Mouse (Mus musculus): ENCODE results near the gene Klhdc3. TPM values are rescaled to one million over a fixed set of nuclear protein-coding genes. Genes with fewer than 3 reads are reported as not detected.

Klhdc3 gene
- 162 and 164 TPM in 2 replicates for polyA plus RNA-seq (2015; fragmentation: Nextera tagmentation; extraction: Ambion mirVana)

GRCm38 (mm10) chr17:46680760-46681373, at the start of gene Klhdc3:
Klhdc3 (minus strand) TSS chr17:46680914.
- peak; percentile 97 for ATAC-seq (ENCODE audit: low FRiP score)
- peak within 1 kb of the TSS; percentile 94 for H3K27ac ChIP-seq
- peaks cover 34% of the 10 kb centered on the region for H3K4me1 ChIP-seq (replicated peaks)
- peak within 1 kb of the TSS; percentile 87 for H3K4me3 ChIP-seq
- peak within 1 kb of the TSS; percentile 82 for H3K9ac ChIP-seq
- no peaks in the 10 kb centered on the region for H3K9me3 ChIP-seq
- H3K36me3 ChIP-seq: peaks cover 58% of the 10 kb centered on the region
- WGBS: under 1% methylated on average over 49 of the region's 49 CpGs
- H3K27me3 ChIP-seq: no peaks in the 10 kb centered on the region
- peak within 1 kb of the TSS; percentile 96 for H3K4me2 ChIP-seq

GRCm38 (mm10) chr17:46728904-46729318, 48.2 kb upstream of the Klhdc3 start, which contains the start of gene Gnmt:
Gnmt (minus strand) TSS chr17:46729168.
- Histone ChIP-seq H3K4me2 (peak within 1 kb of the TSS; percentile 15; the same call in 1 of the 2 replicates), H3K9me3 (no peaks in the 10 kb centered on the region), H3K9ac (peak within 1 kb of the TSS; percentile 39; the same call in 1 of the 2 replicates), H3K27me3 (peaks cover 21% of the 10 kb centered on the region), H3K36me3 (peaks cover 25% of the 10 kb centered on the region), H3K4me1 (replicated peaks) (0 out of 2 replicates have a peak, but pooled peaks cover 4% of the 10 kb centered on the region), H3K27ac (no peak within 1 kb of the TSS), H3K4me3 (no peak within 1 kb of the TSS)
- ATAC-seq (ENCODE audit: low FRiP score): no peak
- 19% methylated on average over 24 of the region's 24 CpGs for WGBS

GRCm38 (mm10) chr17:46728496-46728895, 47.8 kb upstream of the Klhdc3 start:
- 54% methylated on average over 11 of the region's 11 CpGs for WGBS
- Histone ChIP-seq H3K27me3 (peaks cover 21% of the 10 kb centered on the region), H3K4me3 (no peak overlapping the region), H3K27ac (no peak overlapping the region), H3K9me3 (no peaks in the 10 kb centered on the region), H3K36me3 (peaks cover 29% of the 10 kb centered on the region), H3K4me2 (0 out of 2 replicates have a peak overlapping the region, but pooled peaks have one; percentile 15), H3K4me1 (replicated peaks) (0 out of 2 replicates have a peak, but pooled peaks cover 4% of the 10 kb centered on the region), H3K9ac (peak overlapping the region; percentile 39; the same call in 1 of the 2 replicates)
- no peak for ATAC-seq (ENCODE audit: low FRiP score)

- 44% methylated on average over 6 of the region's 6 CpGs for WGBS
These were observed 47.3 kb upstream of the Klhdc3 start for GRCm38 (mm10) chr17:46728021-46728420.

GRCm38 (mm10) chr17:46727271-46727670, 46.6 kb upstream of the Klhdc3 start:
- Histone ChIP-seq H3K36me3 (peaks cover 39% of the 10 kb centered on the region), H3K4me1 (replicated peaks) (0 out of 2 replicates have a peak, but pooled peaks cover 4% of the 10 kb centered on the region), H3K4me3 (no peak overlapping the region), H3K4me2 (no peak overlapping the region), H3K9me3 (no peaks in the 10 kb centered on the region), H3K27me3 (peaks cover 21% of the 10 kb centered on the region), H3K9ac (no peak overlapping the region), H3K27ac (no peak overlapping the region)
- WGBS: 89% methylated on average over 11 of the region's 11 CpGs
- no peak for ATAC-seq (ENCODE audit: low FRiP score)

More at GRCm38 (mm10) chr17:46728021-46728420, 47.3 kb upstream of the Klhdc3 start:
- Histone ChIP-seq H3K4me2 (no peak overlapping the region), H3K36me3 (peaks cover 34% of the 10 kb centered on the region), H3K9ac (no peak overlapping the region), H3K4me3 (no peak overlapping the region), H3K27ac (no peak overlapping the region), H3K9me3 (no peaks in the 10 kb centered on the region), H3K27me3 (peaks cover 21% of the 10 kb centered on the region), H3K4me1 (replicated peaks) (0 out of 2 replicates have a peak, but pooled peaks cover 4% of the 10 kb centered on the region)
- no peak for ATAC-seq (ENCODE audit: low FRiP score)

- Histone ChIP-seq H3K36me3 (peaks cover 52% of the 10 kb centered on the region), H3K27ac (no peak overlapping the region), H3K9ac (no peak overlapping the region), H3K9me3 (no peaks in the 10 kb centered on the region), H3K4me3 (no peak overlapping the region), H3K27me3 (peaks cover 21% of the 10 kb centered on the region), H3K4me2 (no peak overlapping the region), H3K4me1 (replicated peaks) (0 out of 2 replicates have a peak, but pooled peaks cover 4% of the 10 kb centered on the region)
- no peak for ATAC-seq (ENCODE audit: low FRiP score)
- WGBS: 92% methylated on average over 26 of the region's 26 CpGs
These were observed 45.3 kb upstream of the Klhdc3 start for GRCm38 (mm10) chr17:46725731-46726645.

GRCm38 (mm10) chr17:46725273-46725672, 44.6 kb upstream of the Klhdc3 start:
- Histone ChIP-seq H3K4me2 (no peak overlapping the region), H3K9ac (peak overlapping the region; percentile 25; the same call in 1 of the 2 replicates), H3K27ac (no peak overlapping the region), H3K9me3 (no peaks in the 10 kb centered on the region), H3K36me3 (peaks cover 59% of the 10 kb centered on the region), H3K27me3 (peaks cover 21% of the 10 kb centered on the region), H3K4me1 (replicated peaks) (0 out of 2 replicates have a peak, but pooled peaks cover 4% of the 10 kb centered on the region), H3K4me3 (no peak overlapping the region)
- 53% methylated on average over 9 of the region's 9 CpGs for WGBS
- ATAC-seq (ENCODE audit: low FRiP score): no peak

- 86% methylated on average over 17 of the region's 20 CpGs for WGBS
These were observed 43.9 kb upstream of the Klhdc3 start for GRCm38 (mm10) chr17:46724477-46725084.

GRCm38 (mm10) chr17:46721077-46721476, 40.4 kb upstream of the Klhdc3 start:
- Histone ChIP-seq H3K4me2 (no peak overlapping the region), H3K4me3 (no peak overlapping the region), H3K27ac (no peak overlapping the region), H3K9me3 (no peaks in the 10 kb centered on the region), H3K27me3 (no peaks in the 10 kb centered on the region), H3K4me1 (replicated peaks) (no peaks in the 10 kb centered on the region), H3K9ac (no peak overlapping the region), H3K36me3 (peaks cover 70% of the 10 kb centered on the region)
- no peak for ATAC-seq (ENCODE audit: low FRiP score)
- WGBS: 84% methylated on average over 7 of the region's 7 CpGs

More at GRCm38 (mm10) chr17:46724477-46725084, 43.9 kb upstream of the Klhdc3 start:
- Histone ChIP-seq H3K4me3 (no peak overlapping the region), H3K36me3 (peaks cover 63% of the 10 kb centered on the region), H3K9ac (no peak overlapping the region), H3K27me3 (peaks cover 19% of the 10 kb centered on the region), H3K4me2 (no peak overlapping the region), H3K27ac (no peak overlapping the region), H3K9me3 (no peaks in the 10 kb centered on the region), H3K4me1 (replicated peaks) (0 out of 2 replicates have a peak, but pooled peaks cover 4% of the 10 kb centered on the region)
- ATAC-seq (ENCODE audit: low FRiP score): no peak

- no peak overlapping the region for H3K4me2 ChIP-seq
- no peak for ATAC-seq (ENCODE audit: low FRiP score)
- no peak overlapping the region for H3K27ac ChIP-seq
- no peaks in the 10 kb centered on the region for H3K27me3 ChIP-seq
- peaks cover 40% of the 10 kb centered on the region for H3K36me3 ChIP-seq
- peaks cover 19% of the 10 kb centered on the region for H3K4me1 ChIP-seq (replicated peaks)
- H3K9me3 ChIP-seq: no peaks in the 10 kb centered on the region
- 96% methylated on average over 11 of the region's 11 CpGs for WGBS
- H3K9ac ChIP-seq: no peak overlapping the region
- H3K4me3 ChIP-seq: no peak overlapping the region
These were observed 34.2 kb upstream of the Klhdc3 start for GRCm38 (mm10) chr17:46714756-46715481.

GRCm38 (mm10) chr17:46713849-46714248, 33.1 kb upstream of the Klhdc3 start:
- no peak overlapping the region for H3K9ac ChIP-seq
- no peak overlapping the region for H3K27ac ChIP-seq
- no peak overlapping the region for H3K4me3 ChIP-seq
- ATAC-seq (ENCODE audit: low FRiP score): no peak
- H3K27me3 ChIP-seq: no peaks in the 10 kb centered on the region
- H3K36me3 ChIP-seq: peaks cover 36% of the 10 kb centered on the region
- no peaks in the 10 kb centered on the region for H3K9me3 ChIP-seq
- peaks cover 19% of the 10 kb centered on the region for H3K4me1 ChIP-seq (replicated peaks)
- no peak overlapping the region for H3K4me2 ChIP-seq
- 94% methylated on average over 9 of the region's 9 CpGs for WGBS
